Mouse (Mus musculus) hindbrain, embryonic 14.5 days (tissue): ENCODE measurements at regions not wholly inside any gene's neighbourhood (a gene's known extent, or its start where the extent isn't known, plus 50 kb on each side); places are given as distances from the start of the nearest gene placed in this dataset.

ENCODE experiments used
- ATAC-seq: fragments of 200-750 bp; cut with Nextera tagmentation; 2 replicates; pipeline ENCODE4 v1.8.0; 2017; ENCODE audit warnings: moderate number of reproducible peaks, mild to moderate bottlenecking, moderate TSS enrichment, moderate library complexity; ENCODE audit not compliant: low FRiP score
- DNase-seq: peaks from one replicate; pipeline ENCODE4 v3.0.0-alpha.2; 2015; ENCODE audit warnings: low spot score
- H3K27ac ChIP-seq: fragments of 300-500 bp; sonication (generic); 2 replicates; pipeline ENCODE4 v1.5.1; 2014; ENCODE audit warnings: mild to moderate bottlenecking, moderate library complexity
- H3K27me3 ChIP-seq: fragments of 300-500 bp; sonication (generic); 2 replicates; pipeline ENCODE4 v1.6.1; 2014; ENCODE audit warnings: mild to moderate bottlenecking, low read length, mixed read lengths; ENCODE audit not compliant: control insufficient read depth, insufficient read depth
- H3K36me3 ChIP-seq: fragments of 300-500 bp; sonication (generic); replicated peaks from 2 replicates; pipeline ENCODE4 v1.6.1; 2014; ENCODE audit not compliant: control insufficient read depth, insufficient read depth
- H3K4me1 ChIP-seq: fragments of 300-500 bp; sonication (generic); replicated peaks from 2 replicates; pipeline ENCODE4 v1.6.1; 2014; ENCODE audit warnings: antibody characterized with exemption, low read length, mixed read lengths; ENCODE audit not compliant: control insufficient read depth, insufficient read depth
- H3K4me2 ChIP-seq: fragments of 300-500 bp; sonication (generic); replicated peaks from 2 replicates; pipeline ENCODE4 v1.6.1; 2014; ENCODE audit warnings: mild to moderate bottlenecking, moderate library complexity
- H3K4me3 ChIP-seq: fragments of 300-500 bp; sonication (generic); replicated peaks from 2 replicates; pipeline ENCODE4 v1.5.1; 2014; ENCODE audit warnings: mild to moderate bottlenecking, low read length
- H3K9ac ChIP-seq: fragments of 300-500 bp; sonication (generic); 2 replicates; pipeline ENCODE4 v1.6.1; 2014
- H3K9me3 ChIP-seq: fragments of 300-500 bp; sonication (generic); 2 replicates; pipeline ENCODE4 v1.6.1; 2016; ENCODE audit warnings: low read length; ENCODE audit not compliant: control insufficient read depth
- WGBS: fragments of 180-500 bp; shearing (Covaris S2); extraction: QIAGEN DNeasy Blood & Tissue Kit; methylation state at CpG from one replicate; pipeline ENCODE4 v1.1.7; 2014; 5-methylcytosine and 5-hydroxymethylcytosine counted together

GRCm38 (mm10) chr6:101585871-101586270, 208.2 kb upstream of the Pdzrn3 start:
- WGBS: 87% methylated on average over 16 of the region's 16 CpGs

DNA sequence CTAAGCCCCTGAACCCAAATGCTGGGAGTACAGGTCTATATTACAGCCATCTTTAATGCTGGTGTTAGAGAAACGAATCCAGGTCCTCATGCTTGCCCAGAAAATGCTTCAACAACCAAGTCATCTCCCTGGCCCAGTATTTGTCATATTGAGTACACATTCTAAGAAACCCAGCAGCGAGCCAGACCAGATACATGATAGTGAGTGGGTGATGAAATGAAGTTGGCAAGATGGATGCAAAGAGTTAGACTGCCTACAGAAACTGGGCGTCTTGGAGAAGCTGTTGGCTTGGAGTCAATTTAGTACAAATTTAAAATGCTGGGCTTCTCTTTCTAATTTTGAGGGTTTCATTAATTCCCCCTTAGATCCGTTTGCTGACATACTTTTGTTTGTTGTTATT, 203.1 kb upstream of the Pdzrn3 start:
- Histone ChIP-seq H3K36me3 (no peaks in the 10 kb centered on the region), H3K4me1 (no peaks in the 10 kb centered on the region), H3K9me3 (no peaks in the 10 kb centered on the region), H3K27me3 (no peaks in the 10 kb centered on the region), H3K27ac (no peak overlapping the region), H3K9ac (no peak overlapping the region), H3K4me3 (no peak overlapping the region), H3K4me2 (no peak overlapping the region)
- 91% methylated on average over 4 of the region's 4 CpGs for WGBS
- DNase-seq: no peak
- ATAC-seq: no peak

More at GRCm38 (mm10) chr6:101585871-101586270, 208.2 kb upstream of the Pdzrn3 start:
- Histone ChIP-seq H3K9me3 (no peaks in the 10 kb centered on the region), H3K4me1 (no peaks in the 10 kb centered on the region), H3K27me3 (no peaks in the 10 kb centered on the region), H3K36me3 (no peaks in the 10 kb centered on the region), H3K4me3 (no peak overlapping the region), H3K9ac (no peak overlapping the region), H3K27ac (no peak overlapping the region), H3K4me2 (no peak overlapping the region)
- DNase-seq: no peak
- ATAC-seq: no peak

- Histone ChIP-seq H3K4me3 (no peak overlapping the region), H3K9me3 (no peaks in the 10 kb centered on the region), H3K9ac (no peak overlapping the region), H3K4me1 (0 out of 2 replicates have a peak, but pooled peaks cover under 1% of the 10 kb centered on the region), H3K27me3 (no peaks in the 10 kb centered on the region), H3K27ac (no peak overlapping the region), H3K36me3 (no peaks in the 10 kb centered on the region), H3K4me2 (no peak overlapping the region)
- no peak for ATAC-seq
- no peak for DNase-seq
- WGBS: 97% methylated on average over 1 of the region's 1 CpGs
Measured at GRCm38 (mm10) chr6:101556096-101556495, 178.4 kb upstream of the Pdzrn3 start.

GRCm38 (mm10) chr6:101554965-101555604, 177.4 kb upstream of the Pdzrn3 start:
- no peaks in the 10 kb centered on the region for H3K36me3 ChIP-seq
- H3K4me3 ChIP-seq: no peak overlapping the region
- no peak overlapping the region for H3K27ac ChIP-seq
- no peak overlapping the region for H3K4me2 ChIP-seq
- H3K4me1 ChIP-seq: 0 out of 2 replicates have a peak, but pooled peaks cover 5% of the 10 kb centered on the region
- WGBS: 71% methylated on average over 2 of the region's 2 CpGs
- DNase-seq (no peak), ATAC-seq (no peak)
- H3K9ac ChIP-seq: no peak overlapping the region
- H3K9me3 ChIP-seq: no peaks in the 10 kb centered on the region
- no peaks in the 10 kb centered on the region for H3K27me3 ChIP-seq

- no peak overlapping the region for H3K4me2 ChIP-seq
- no peaks in the 10 kb centered on the region for H3K9me3 ChIP-seq
- WGBS: 15% methylated on average over 7 of the region's 7 CpGs
- no peak overlapping the region for H3K4me3 ChIP-seq
- no peak overlapping the region for H3K27ac ChIP-seq
- H3K9ac ChIP-seq: no peak overlapping the region
- H3K4me1 ChIP-seq: 0 out of 2 replicates have a peak, but pooled peaks cover 5% of the 10 kb centered on the region
- no peaks in the 10 kb centered on the region for H3K27me3 ChIP-seq
- H3K36me3 ChIP-seq: no peaks in the 10 kb centered on the region
- ATAC-seq: peak; percentile 65; the same call in 1 of the 2 replicates
- peak; percentile 29 for DNase-seq
Measured at GRCm38 (mm10) chr6:101550501-101551268, 173.0 kb upstream of the Pdzrn3 start.

GRCm38 (mm10) chr6:101537581-101537980, 159.9 kb upstream of the Pdzrn3 start:
- WGBS: 86% methylated on average over 5 of the region's 5 CpGs

DNA sequence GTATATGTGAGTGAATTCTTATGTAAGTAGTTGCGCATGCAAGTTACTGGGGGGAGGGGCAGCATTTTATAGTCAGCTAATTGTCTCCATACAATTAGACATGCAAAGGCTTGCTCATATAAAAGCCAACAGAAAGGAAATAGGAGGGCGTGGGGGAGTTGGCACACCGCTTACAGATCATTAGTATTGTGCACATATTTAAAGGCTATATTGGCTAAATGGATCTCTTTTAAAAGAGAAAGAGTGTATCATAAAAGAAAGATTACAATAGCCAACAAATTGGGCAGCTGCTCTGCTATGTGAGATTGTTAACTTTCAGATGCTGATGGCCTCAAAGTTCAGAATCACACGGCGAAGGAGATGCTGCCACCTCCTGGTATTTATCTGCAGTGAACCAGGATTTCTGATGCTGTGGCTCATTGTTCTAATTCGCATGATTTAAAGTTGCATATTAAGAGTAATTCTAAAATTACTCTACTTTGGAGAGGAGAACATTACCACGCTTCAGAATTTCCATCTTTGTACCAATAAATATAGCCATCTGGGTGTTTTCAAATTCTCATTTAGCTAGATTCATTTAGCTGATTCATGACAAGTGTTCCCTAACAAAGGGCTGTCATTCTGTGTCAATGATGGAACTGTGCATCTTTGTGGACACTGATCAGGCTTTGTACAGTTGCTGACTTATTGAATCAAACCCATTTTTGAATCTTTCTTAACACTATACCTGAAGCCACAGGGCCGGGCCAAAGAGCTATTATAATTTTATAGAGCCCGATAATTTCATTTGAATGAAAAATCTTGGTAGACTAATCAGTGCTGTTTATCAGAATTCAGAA, 156.7 kb upstream of the Pdzrn3 start:
- Histone ChIP-seq H3K27ac (no peak overlapping the region), H3K9ac (no peak overlapping the region), H3K9me3 (no peaks in the 10 kb centered on the region), H3K4me1 (0 out of 2 replicates have a peak, but pooled peaks cover 3% of the 10 kb centered on the region), H3K4me2 (no peak overlapping the region), H3K27me3 (no peaks in the 10 kb centered on the region), H3K4me3 (no peak overlapping the region), H3K36me3 (no peaks in the 10 kb centered on the region)
- 40% methylated on average over 9 of the region's 9 CpGs for WGBS
- peak; percentile 34; the same call in 1 of the 2 replicates for ATAC-seq
- DNase-seq: peak; percentile 76

More at GRCm38 (mm10) chr6:101537581-101537980, 159.9 kb upstream of the Pdzrn3 start:
- no peak overlapping the region for H3K27ac ChIP-seq
- H3K4me3 ChIP-seq: no peak overlapping the region
- no peaks in the 10 kb centered on the region for H3K27me3 ChIP-seq
- 0 out of 2 replicates have a peak, but pooled peaks cover 3% of the 10 kb centered on the region for H3K4me1 ChIP-seq
- H3K4me2 ChIP-seq: no peak overlapping the region
- H3K9ac ChIP-seq: no peak overlapping the region
- ATAC-seq (no peak), DNase-seq (no peak)
- no peaks in the 10 kb centered on the region for H3K9me3 ChIP-seq
- no peaks in the 10 kb centered on the region for H3K36me3 ChIP-seq

GRCm38 (mm10) chr6:101532436-101532835, 154.7 kb upstream of the Pdzrn3 start:
- no peaks in the 10 kb centered on the region for H3K27me3 ChIP-seq
- H3K4me2 ChIP-seq: no peak overlapping the region
- WGBS: 59% methylated on average over 7 of the region's 7 CpGs
- no peak overlapping the region for H3K4me3 ChIP-seq
- H3K27ac ChIP-seq: no peak overlapping the region
- DNase-seq (no peak), ATAC-seq (no peak)
- 0 out of 2 replicates have a peak, but pooled peaks cover 3% of the 10 kb centered on the region for H3K4me1 ChIP-seq
- H3K36me3 ChIP-seq: no peaks in the 10 kb centered on the region
- no peak overlapping the region for H3K9ac ChIP-seq
- no peaks in the 10 kb centered on the region for H3K9me3 ChIP-seq

- DNase-seq: no peak
- H3K4me3 ChIP-seq: no peak overlapping the region
- H3K36me3 ChIP-seq: no peaks in the 10 kb centered on the region
- no peak overlapping the region for H3K4me2 ChIP-seq
- no peaks in the 10 kb centered on the region for H3K9me3 ChIP-seq
- H3K4me1 ChIP-seq: 0 out of 2 replicates have a peak, but pooled peaks cover 3% of the 10 kb centered on the region
- no peak overlapping the region for H3K9ac ChIP-seq
- H3K27ac ChIP-seq: no peak overlapping the region
- no peak for ATAC-seq
- H3K27me3 ChIP-seq: no peaks in the 10 kb centered on the region
- 71% methylated on average over 5 of the region's 5 CpGs for WGBS
Measured at GRCm38 (mm10) chr6:101531914-101532313, 154.2 kb upstream of the Pdzrn3 start.
